In genomic region chr13:42098522-42098921, GRCm38 (mm10) we compare ENCODE assay signal across 16 mouse cellular contexts. TPM values are rescaled to one million over a fixed set of nuclear protein-coding genes. Genes with fewer than 3 reads are reported as not detected.
DNase-seq lines count a peak whose midpoint lies in the region; ATAC-seq and TF ChIP-seq lines count a peak whose summit lies in the region.
"Had no signal": no experiment of that assay in that cellular context is flagged by ENCODE, and none has a peak within 500 bp of the region (broad histone marks: within the 10 kb centered on the region; RNA-seq: fewer than 3 reads in every experiment).

No protein-coding gene starts in this region.

- 98% methylated on average over 1 of the region's 1 CpGs for WGBS in forebrain, postnatal 0 days
- WGBS in forebrain, embryonic 11.5 days, result 87% methylated on average over 1 of the region's 1 CpGs

- H3K4me3 ChIP-seq in forebrain, postnatal 0 days (ENCODE audit: low read depth, low read length), result no peak overlapping the region
- no peak overlapping the region for H3K4me3 ChIP-seq in forebrain, embryonic 11.5 days (ENCODE audit: low read depth, low read length)
- no peak overlapping the region for H3K4me3 ChIP-seq in layer of hippocampus, adult 2 months
- H3K4me3 ChIP-seq: embryonic facial prominence, embryonic 15.5 days; heart, embryonic 12.5 days; hindbrain, embryonic 12.5 days; limb, embryonic 15.5 days had no signal

- no peak for DNase-seq in forebrain, postnatal 0 days
- no peak for DNase-seq in forebrain, embryonic 11.5 days (ENCODE audit: low spot score)
- DNase-seq in layer of hippocampus, adult 2 months (ENCODE audit: low spot score in 2 of 2), result no peak
- no peak for DNase-seq in layer of hippocampus, postnatal 10 days (ENCODE audit: low spot score in 2 of 2)
- peak; percentile 36 for DNase-seq in A20 (ENCODE audit: low read depth, low spot score)
- DNase-seq in T-cell, adult 2 months (ENCODE audit: low spot score), result peak; percentile 10
- no peak for DNase-seq in adrenal gland, adult (ENCODE audit: inconsistent age in 2 of 2, low spot score in 1 of 2)
- DNase-seq in cerebellum, adult 9-10 months, result no peak
- DNase-seq: kidney, adult 8-10 months; lung, postnatal 4 days; midbrain, embryonic 14.5 days had no signal

- no peaks in the 10 kb centered on the region for H3K9me3 ChIP-seq in forebrain, postnatal 0 days (ENCODE audit: low read length)
- no peaks in the 10 kb centered on the region; the same call in 1 of the 2 replicates for H3K9me3 ChIP-seq in forebrain, embryonic 11.5 days (ENCODE audit: control insufficient read depth, low read length)
- H3K9me3 ChIP-seq: embryonic facial prominence, embryonic 15.5 days; hindbrain, embryonic 12.5 days; limb, embryonic 15.5 days had no signal

- H3K27me3 ChIP-seq in forebrain, postnatal 0 days (ENCODE audit: insufficient read depth, low read length), result no peaks in the 10 kb centered on the region
- no peaks in the 10 kb centered on the region for H3K27me3 ChIP-seq in forebrain, embryonic 11.5 days (ENCODE audit: control insufficient read depth, insufficient read depth, low read length)
- H3K27me3 ChIP-seq: embryonic facial prominence, embryonic 15.5 days; heart, embryonic 12.5 days; hindbrain, embryonic 12.5 days; limb, embryonic 15.5 days had no signal

- TF ChIP-seq CTCF in forebrain, postnatal 0 days (IDR thresholded peaks at IDR 0.05; ENCODE audit: low read depth), result peak; percentile 34
- peak; percentile 56 for TF ChIP-seq CTCF in layer of hippocampus, adult 2 months (conservative IDR thresholded peaks at IDR 0.05)

- H3K4me1 ChIP-seq in forebrain, postnatal 0 days (ENCODE audit: insufficient read depth), result peaks cover 20% of the 10 kb centered on the region
- peaks cover 9% of the 10 kb centered on the region; the same call in 1 of the 2 replicates for H3K4me1 ChIP-seq in forebrain, embryonic 11.5 days (replicated peaks; ENCODE audit: control insufficient read depth, insufficient read depth, low read length)

- no peak overlapping the region for H3K9ac ChIP-seq in forebrain, postnatal 0 days
- H3K9ac ChIP-seq in forebrain, embryonic 11.5 days (ENCODE audit: low read length), result no peak overlapping the region
- H3K9ac ChIP-seq: embryonic facial prominence, embryonic 15.5 days; heart, embryonic 12.5 days; hindbrain, embryonic 12.5 days; limb, embryonic 15.5 days had no signal

- no peak overlapping the region for H3K4me2 ChIP-seq in forebrain, postnatal 0 days (ENCODE audit: low read depth)
- no peak overlapping the region for H3K4me2 ChIP-seq in forebrain, embryonic 11.5 days (ENCODE audit: low read depth, low read length, severe bottlenecking)
- H3K4me2 ChIP-seq: embryonic facial prominence, embryonic 15.5 days; heart, embryonic 12.5 days; hindbrain, embryonic 12.5 days; limb, embryonic 15.5 days had no signal

- H3K27ac ChIP-seq in forebrain, postnatal 0 days (ENCODE audit: low read depth, low read length), result no peak overlapping the region
- H3K27ac ChIP-seq in forebrain, embryonic 11.5 days (ENCODE audit: low read depth, low read length), result no peak overlapping the region
- H3K27ac ChIP-seq in layer of hippocampus, adult 2 months, result no peak overlapping the region
- H3K27ac ChIP-seq: embryonic facial prominence, embryonic 15.5 days; hindbrain, embryonic 12.5 days; limb, embryonic 15.5 days had no signal

- ATAC-seq in forebrain, postnatal 0 days, result no peak
- ATAC-seq in forebrain, embryonic 11.5 days (replicated peaks; ENCODE audit: low FRiP score), result no peak
- ATAC-seq: forebrain, embryonic 14.5 days had no signal

- no peaks in the 10 kb centered on the region for H3K36me3 ChIP-seq in forebrain, postnatal 0 days (ENCODE audit: insufficient read depth)
- H3K36me3 ChIP-seq in forebrain, embryonic 11.5 days (ENCODE audit: control insufficient read depth, insufficient read depth, low read length), result no peaks in the 10 kb centered on the region
- H3K36me3 ChIP-seq: embryonic facial prominence, embryonic 15.5 days; hindbrain, embryonic 12.5 days; limb, embryonic 15.5 days had no signal

RNA-seq across cellular contexts. Expression of gene Hivep1, which starts 46.7 kb away (rescaled TPM):
- total RNA-seq in forebrain, postnatal 0 days (2014; rRNA removed), result 19.9 and 26.7 TPM in 2 replicates
- 10.8 and 16.6 TPM in 2 replicates for polyA plus RNA-seq in forebrain, postnatal 0 days (2015; fragmentation: Nextera tagmentation; extraction: Ambion mirVana)
- 13.2 and 16.5 TPM in 2 replicates for polyA plus RNA-seq in forebrain, embryonic 11.5 days (2014; fragmentation: Nextera tagmentation; extraction: Ambion mirVana)
- 10 to 100 TPM; 20.9 to 24.1 TPM for total RNA-seq in layer of hippocampus, adult 2 months (2021)
- total RNA-seq in layer of hippocampus, postnatal 10 days (2021), result 10 to 100 TPM; 40.9 to 44.3 TPM

Comparison
In these comparisons a context has a peak if more than half of its experiments do, and no peak if none do; other contexts are left out.
1. DNase-seq: peak in A20 (single experiment) and T-cell, adult 2 months (single experiment); none in forebrain, postnatal 0 days (single experiment), forebrain, embryonic 11.5 days (single experiment), layer of hippocampus, adult 2 months (0 of 2), layer of hippocampus, postnatal 10 days (0 of 2), adrenal gland, adult (0 of 2) and cerebellum, adult 9-10 months (single experiment).